Mouse (Mus musculus) heart, embryonic 16.5 days (tissue): ENCODE data around the gene Nlrp10. TPM values are rescaled to one million over a fixed set of nuclear protein-coding genes. Genes with fewer than 3 reads are reported as not detected.

Experiments
- ATAC-seq: fragments of 200-750 bp; cut with Nextera tagmentation; replicated peaks from 2 replicates; pipeline ENCODE4 v1.8.0; 2017; ENCODE audit warnings: moderate number of reproducible peaks; ENCODE audit not compliant: insufficient read depth, low FRiP score; ENCODE audit errors: extremely low read depth
- H3K27ac ChIP-seq: fragments of 300-500 bp; sonication (generic); 2 replicates; pipeline ENCODE4 v1.5.1; 2014; ENCODE audit warnings: mild to moderate bottlenecking, low read length, control low read depth, moderate library complexity
- H3K27me3 ChIP-seq: fragments of 300-500 bp; sonication (generic); 2 replicates; pipeline ENCODE4 v1.6.1; 2014; ENCODE audit warnings: low read length, mixed read lengths; ENCODE audit not compliant: control insufficient read depth, insufficient read depth
- H3K36me3 ChIP-seq: fragments of 300-500 bp; sonication (generic); 2 replicates; pipeline ENCODE4 v1.6.1; 2014; ENCODE audit not compliant: control insufficient read depth, insufficient read depth
- H3K4me1 ChIP-seq: fragments of 300-500 bp; sonication (generic); 2 replicates; pipeline ENCODE4 v1.6.1; 2014; ENCODE audit warnings: low read length, mixed read lengths; ENCODE audit not compliant: control insufficient read depth, insufficient read depth
- H3K4me2 ChIP-seq: fragments of 300-500 bp; sonication (generic); 2 replicates; pipeline ENCODE4 v1.6.1; 2014; ENCODE audit warnings: low read depth, mild to moderate bottlenecking, control low read depth, low read length
- H3K4me3 ChIP-seq: fragments of 300-500 bp; sonication (generic); 2 replicates; pipeline ENCODE4 v1.5.1; 2014; ENCODE audit warnings: mild to moderate bottlenecking, control low read depth, low read length
- H3K9ac ChIP-seq: fragments of 300-500 bp; sonication (generic); 2 replicates; pipeline ENCODE4 v1.6.1; 2014; ENCODE audit warnings: low read length, control low read depth
- H3K9me3 ChIP-seq: fragments of 300-500 bp; sonication (generic); replicated peaks from 2 replicates; pipeline ENCODE4 v1.6.1; 2016; ENCODE audit warnings: low read length; ENCODE audit not compliant: control insufficient read depth
- WGBS: fragments of 180-500 bp; shearing (Covaris S2); extraction: QIAGEN DNeasy Blood & Tissue Kit; methylation state at CpG from one replicate; pipeline ENCODE4 v1.1.7; 2014; 5-methylcytosine and 5-hydroxymethylcytosine counted together
- polyA plus RNA-seq: library from polyadenylated mRNA; unstranded; fragments of >200 nt; fragmentation: Nextera tagmentation; extraction: Ambion mirVana; gene quantifications from 2 replicates; pipeline ENCODE4 v1.2.1, GENCODE M21; 2015

Gene Nlrp10
- 20.7 and 23.3 TPM in 2 replicates for polyA plus RNA-seq

DNA sequence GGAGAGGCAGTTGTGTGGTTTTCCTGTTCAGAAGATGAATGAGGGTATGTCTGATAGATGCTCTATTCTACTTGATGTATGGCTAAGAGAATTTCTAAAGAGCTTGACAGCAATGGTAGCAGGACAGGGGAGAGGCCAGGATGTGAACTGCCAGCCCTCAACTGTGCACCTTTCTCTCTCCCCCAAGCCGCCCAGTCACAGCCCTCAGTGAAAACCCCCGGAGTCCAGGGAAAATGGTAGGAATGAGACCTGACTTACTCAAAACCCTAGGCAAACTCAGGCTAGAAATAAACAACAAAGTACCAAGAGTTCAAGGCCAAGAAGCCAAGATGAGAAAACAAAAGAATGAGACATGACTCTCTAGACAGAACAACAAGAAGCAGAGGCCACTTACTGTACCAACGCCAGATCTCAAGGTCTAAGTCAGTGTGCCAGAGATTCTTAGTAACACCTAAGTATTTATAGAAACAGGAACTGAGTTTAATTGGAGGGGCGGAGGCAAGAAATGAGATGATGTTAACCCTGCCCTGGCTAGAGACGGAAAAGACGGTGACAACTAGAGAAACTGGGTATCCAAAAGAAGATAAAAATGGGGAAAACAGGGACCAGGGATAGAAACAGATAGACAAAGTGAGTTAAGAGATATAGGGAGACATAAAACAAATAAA lies at the start of gene Nlrp10:
Nlrp10 (minus strand) TSS at position 453 of the 668 bp plus-strand sequence.
- Histone ChIP-seq H3K4me2 (peak within 1 kb of the TSS; percentile 64), H3K27ac (peak within 1 kb of the TSS; percentile 85), H3K27me3 (no peaks in the 10 kb centered on the region), H3K36me3 (peaks cover 9% of the 10 kb centered on the region), H3K9ac (peak within 1 kb of the TSS; percentile 57), H3K4me3 (peak within 1 kb of the TSS; percentile 51), H3K4me1 (peaks cover 3% of the 10 kb centered on the region), H3K9me3 (no peaks in the 10 kb centered on the region)
- ATAC-seq = 0 out of 2 replicates have a peak, but pooled peaks have one; percentile 37
- WGBS = 30% methylated on average over 6 of the region's 6 CpGs

DNA sequence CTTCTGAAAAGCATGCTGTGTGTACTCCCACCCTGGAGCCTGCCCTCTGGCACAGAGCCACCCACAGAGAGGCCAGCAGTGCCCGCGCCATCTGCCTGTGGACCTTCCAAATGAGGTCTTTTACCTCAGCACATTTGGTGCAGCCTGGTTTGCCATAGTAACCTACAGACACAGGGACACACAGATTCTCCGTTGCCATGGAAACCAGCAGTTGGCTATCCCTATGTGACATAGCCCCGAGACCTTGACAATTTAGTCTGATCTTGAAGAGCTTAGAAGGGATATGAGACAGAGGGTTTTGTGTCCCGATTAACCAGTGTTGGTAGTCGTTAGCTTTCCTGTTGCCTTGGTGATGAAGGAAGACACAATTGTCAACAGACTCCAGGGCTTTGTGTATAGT lies 42.3 kb upstream of the Nlrp10 start:
- Histone ChIP-seq H3K4me1 (no peaks in the 10 kb centered on the region), H3K9ac (no peak overlapping the region), H3K4me3 (no peak overlapping the region), H3K27me3 (0 out of 2 replicates have a peak, but pooled peaks cover 5% of the 10 kb centered on the region), H3K36me3 (no peaks in the 10 kb centered on the region), H3K9me3 (no peaks in the 10 kb centered on the region), H3K4me2 (no peak overlapping the region), H3K27ac (no peak overlapping the region)
- ATAC-seq = no peak
- 63% methylated on average over 6 of the region's 6 CpGs for WGBS

DNA sequence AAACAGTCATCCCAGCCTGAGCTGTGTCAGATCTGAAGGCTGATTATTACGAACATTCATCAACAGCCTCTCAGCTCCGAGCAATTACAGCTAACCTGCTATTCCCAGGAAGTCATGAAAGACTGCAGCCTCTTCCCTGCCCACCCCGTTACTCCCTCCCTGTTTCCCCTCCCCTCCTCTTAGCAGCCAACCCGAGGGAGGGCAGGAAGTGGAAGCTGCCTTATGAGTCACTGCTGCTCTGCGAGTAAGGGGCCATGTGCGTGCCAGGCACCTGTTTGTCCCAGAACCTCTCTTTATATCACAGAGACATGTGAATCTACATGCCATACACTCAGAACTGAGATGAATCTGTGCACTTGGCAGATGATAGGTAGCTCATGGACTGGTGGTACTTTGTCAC lies 38.2 kb upstream of the Nlrp10 start:
- Histone ChIP-seq H3K4me1 (no peaks in the 10 kb centered on the region), H3K27ac (no peak overlapping the region), H3K4me2 (no peak overlapping the region), H3K9me3 (no peaks in the 10 kb centered on the region), H3K4me3 (no peak overlapping the region), H3K36me3 (no peaks in the 10 kb centered on the region), H3K9ac (no peak overlapping the region), H3K27me3 (peaks cover 5% of the 10 kb centered on the region; the same call in 1 of the 2 replicates)
- no peak for ATAC-seq
- WGBS = 34% methylated on average over 6 of the region's 6 CpGs

DNA sequence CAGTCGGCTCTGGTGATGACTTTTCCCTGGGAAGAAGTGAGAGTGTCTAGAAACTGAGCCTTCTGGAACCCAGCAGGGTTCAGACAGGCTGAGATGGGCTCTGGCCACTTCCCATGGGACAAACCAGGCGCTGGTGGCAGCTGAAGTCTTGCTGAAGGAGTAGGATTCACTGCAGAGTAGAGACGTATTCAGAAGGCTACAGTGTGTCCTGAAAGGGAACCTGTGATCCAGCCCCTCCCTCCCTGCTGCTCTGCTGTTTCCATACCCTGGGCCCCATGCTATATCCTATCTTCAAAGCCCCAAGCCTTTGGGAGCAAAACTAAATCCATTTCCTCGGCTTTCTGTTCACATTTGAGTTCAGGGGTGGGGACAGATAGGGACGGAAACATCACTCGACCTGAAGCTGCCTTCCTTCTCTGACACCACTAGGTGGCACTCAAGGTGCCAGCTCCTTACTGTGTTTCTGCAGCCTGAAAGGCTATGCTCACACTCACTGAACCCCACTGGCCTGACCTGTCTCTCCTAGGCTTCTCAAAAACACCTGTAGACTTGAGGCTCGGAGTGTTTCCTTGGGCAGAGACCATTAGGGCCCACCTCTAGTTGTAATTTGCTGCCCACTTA lies 36.9 kb upstream of the Nlrp10 start:
- WGBS = 26% methylated on average over 7 of the region's 7 CpGs
- ATAC-seq = no peak
- H3K4me3 ChIP-seq = no peak overlapping the region

DNA sequence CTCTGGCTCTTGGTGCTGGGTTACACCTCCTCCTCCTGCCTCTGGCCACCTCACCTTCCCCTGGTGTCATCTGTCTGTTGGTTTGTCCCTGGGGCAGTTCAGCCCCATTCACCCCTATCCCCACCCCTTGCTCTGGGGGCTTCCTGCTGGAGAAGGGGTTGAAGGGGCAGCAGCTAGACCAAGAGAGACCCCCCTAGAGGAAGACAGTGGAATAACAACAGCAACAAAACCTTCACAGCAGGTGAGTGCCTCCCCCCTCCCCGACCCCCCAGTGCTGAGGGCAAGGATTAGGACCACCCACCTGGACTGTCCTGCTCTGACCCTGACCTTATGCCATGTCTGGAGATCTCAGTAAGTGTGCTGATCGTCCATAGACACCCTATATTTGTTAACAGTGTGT lies 36.0 kb upstream of the Nlrp10 start:
- no peak overlapping the region for H3K4me3 ChIP-seq
- H3K36me3 ChIP-seq = no peaks in the 10 kb centered on the region
- H3K4me2 ChIP-seq = no peak overlapping the region
- ATAC-seq = no peak
- no peak overlapping the region for H3K27ac ChIP-seq
- 40% methylated on average over 2 of the region's 2 CpGs for WGBS
- no peaks in the 10 kb centered on the region for H3K4me1 ChIP-seq
- no peaks in the 10 kb centered on the region for H3K9me3 ChIP-seq
- no peak overlapping the region for H3K9ac ChIP-seq
- H3K27me3 ChIP-seq = peaks cover 7% of the 10 kb centered on the region; the same call in 1 of the 2 replicates

More for the DNA sequence above, 36.9 kb upstream of the Nlrp10 start:
- H3K9ac ChIP-seq = no peak overlapping the region
- no peaks in the 10 kb centered on the region for H3K4me1 ChIP-seq
- H3K27ac ChIP-seq = no peak overlapping the region
- no peaks in the 10 kb centered on the region for H3K9me3 ChIP-seq
- H3K27me3 ChIP-seq = peaks cover 8% of the 10 kb centered on the region; the same call in 1 of the 2 replicates
- H3K36me3 ChIP-seq = no peaks in the 10 kb centered on the region
- no peak overlapping the region for H3K4me2 ChIP-seq

DNA sequence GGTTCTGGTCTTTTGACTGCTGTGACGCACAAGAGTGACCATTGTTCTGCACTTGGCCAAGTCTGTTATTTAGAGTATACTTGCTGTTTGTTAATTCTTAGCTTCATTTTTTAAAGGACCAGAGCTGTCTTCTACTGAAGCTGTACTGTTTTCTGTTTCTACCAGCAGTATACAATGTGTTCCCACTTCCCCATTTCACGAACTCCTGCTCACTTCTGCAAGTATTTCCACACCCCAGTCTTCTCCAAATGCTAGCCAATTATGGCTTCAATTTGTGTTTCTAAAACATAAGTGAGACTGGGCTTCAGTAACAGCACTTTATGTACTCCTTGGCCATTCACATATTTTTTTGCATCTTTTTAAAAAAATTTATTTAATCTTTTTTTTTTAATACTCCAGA lies 27.8 kb upstream of the Nlrp10 start:
- Histone ChIP-seq H3K4me2 (no peak overlapping the region), H3K9me3 (no peaks in the 10 kb centered on the region), H3K4me3 (no peak overlapping the region), H3K27ac (no peak overlapping the region), H3K9ac (no peak overlapping the region), H3K4me1 (no peaks in the 10 kb centered on the region), H3K36me3 (no peaks in the 10 kb centered on the region), H3K27me3 (peaks cover 10% of the 10 kb centered on the region)
- no peak for ATAC-seq
- 66% methylated on average over 2 of the region's 2 CpGs for WGBS

DNA sequence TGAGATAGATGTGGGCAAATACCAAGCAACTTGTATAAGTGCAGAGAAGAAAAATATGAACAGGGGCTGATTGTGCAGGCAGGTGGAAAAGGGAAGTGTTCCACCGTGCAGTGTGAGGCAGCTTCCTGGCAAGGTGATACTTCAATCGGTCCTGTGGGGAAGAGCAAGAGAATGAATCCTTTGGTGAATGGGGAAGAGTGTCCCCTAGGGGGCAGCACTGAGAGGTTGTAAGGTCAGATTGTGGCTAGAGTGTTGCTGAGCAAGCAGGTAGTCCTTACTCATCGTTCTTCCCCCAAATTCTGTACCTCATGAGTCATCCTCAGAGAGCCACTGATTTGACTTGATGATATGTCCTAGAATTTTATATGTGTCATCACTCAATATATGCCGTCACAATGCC lies 24.2 kb upstream of the Nlrp10 start:
- no peak overlapping the region for H3K9ac ChIP-seq
- no peak overlapping the region for H3K27ac ChIP-seq
- H3K36me3 ChIP-seq = no peaks in the 10 kb centered on the region
- 40% methylated on average over 4 of the region's 4 CpGs for WGBS
- no peak overlapping the region for H3K4me2 ChIP-seq
- peaks cover 10% of the 10 kb centered on the region for H3K4me1 ChIP-seq
- no peaks in the 10 kb centered on the region for H3K9me3 ChIP-seq
- peaks cover 40% of the 10 kb centered on the region for H3K27me3 ChIP-seq
- no peak overlapping the region for H3K4me3 ChIP-seq
- ATAC-seq = no peak

DNA sequence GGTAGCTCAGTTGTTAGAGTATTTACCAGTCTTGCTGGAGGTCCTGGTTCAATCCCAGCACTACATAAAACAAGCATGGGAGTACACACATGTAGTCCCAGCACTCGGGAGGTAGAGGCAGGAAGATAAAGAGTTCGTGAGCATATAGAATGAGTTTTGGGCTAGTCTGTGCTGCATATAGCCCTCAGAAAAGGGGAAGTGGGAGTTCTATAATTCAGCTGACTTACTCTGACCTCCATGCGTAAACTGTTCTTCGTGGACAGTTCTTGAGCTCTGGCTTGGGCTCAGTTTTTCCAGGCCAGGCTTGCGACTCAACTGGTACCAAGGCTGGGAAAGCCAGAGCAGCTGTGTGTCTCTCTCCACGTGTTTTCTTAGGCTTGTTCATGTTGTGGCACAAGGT lies 22.8 kb upstream of the Nlrp10 start:
- Histone ChIP-seq H3K9me3 (no peaks in the 10 kb centered on the region), H3K27ac (no peak overlapping the region), H3K4me1 (peaks cover 10% of the 10 kb centered on the region), H3K4me2 (no peak overlapping the region), H3K36me3 (no peaks in the 10 kb centered on the region), H3K4me3 (no peak overlapping the region), H3K27me3 (peaks cover 46% of the 10 kb centered on the region), H3K9ac (no peak overlapping the region)
- 71% methylated on average over 6 of the region's 6 CpGs for WGBS
- no peak for ATAC-seq

DNA sequence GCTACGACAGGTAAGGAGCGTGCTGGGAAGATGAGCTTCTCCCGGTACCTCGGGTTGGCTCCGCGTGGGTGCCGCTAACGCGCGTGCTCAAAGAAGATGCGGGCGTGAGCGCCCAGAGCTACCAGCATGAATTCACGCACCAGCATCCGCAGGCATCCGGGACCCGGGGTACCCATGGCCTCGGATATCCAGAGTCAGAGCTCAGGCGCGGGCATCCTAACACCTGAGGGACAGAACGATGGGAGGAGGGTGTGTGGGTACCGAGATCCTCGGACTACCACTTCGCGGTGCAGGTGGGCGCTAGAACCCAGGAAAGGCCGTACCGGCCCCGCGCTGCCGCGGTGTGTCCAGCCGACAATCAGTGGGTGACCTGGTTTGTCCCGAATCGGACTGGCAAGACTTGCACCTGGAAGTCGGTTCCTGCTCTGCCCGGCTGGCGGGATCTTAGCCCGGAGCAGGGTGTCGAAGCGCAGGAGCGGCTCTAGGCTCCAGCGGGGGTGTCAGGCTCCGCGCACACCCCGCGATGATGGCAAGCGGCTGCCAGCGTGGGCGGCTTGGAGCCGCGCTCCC lies 20.9 kb upstream of the Nlrp10 start:
- WGBS = 2% methylated on average over 52 of the region's 52 CpGs
- H3K9ac ChIP-seq = peak overlapping the region; percentile 2; the same call in 1 of the 2 replicates
- H3K27me3 ChIP-seq = peaks cover 46% of the 10 kb centered on the region
- H3K27ac ChIP-seq = no peak overlapping the region
- H3K4me2 ChIP-seq = peak overlapping the region; percentile 67
- no peak for ATAC-seq
- H3K9me3 ChIP-seq = no peaks in the 10 kb centered on the region
- H3K4me3 ChIP-seq = peak overlapping the region; percentile 51
- H3K36me3 ChIP-seq = no peaks in the 10 kb centered on the region
- H3K4me1 ChIP-seq = peaks cover 10% of the 10 kb centered on the region
